Mouse (Mus musculus): ENCODE results near the gene Bmp5. TPM values are rescaled to one million over a fixed set of nuclear protein-coding genes. Genes with fewer than 3 reads are reported as not detected.
A peak's percentile ranks its signal among the peaks of the same experiment; 100 is the strongest.

The Bmp5 gene
- polyA plus RNA-seq, 1 experiment: 0.20 TPM

DNA sequence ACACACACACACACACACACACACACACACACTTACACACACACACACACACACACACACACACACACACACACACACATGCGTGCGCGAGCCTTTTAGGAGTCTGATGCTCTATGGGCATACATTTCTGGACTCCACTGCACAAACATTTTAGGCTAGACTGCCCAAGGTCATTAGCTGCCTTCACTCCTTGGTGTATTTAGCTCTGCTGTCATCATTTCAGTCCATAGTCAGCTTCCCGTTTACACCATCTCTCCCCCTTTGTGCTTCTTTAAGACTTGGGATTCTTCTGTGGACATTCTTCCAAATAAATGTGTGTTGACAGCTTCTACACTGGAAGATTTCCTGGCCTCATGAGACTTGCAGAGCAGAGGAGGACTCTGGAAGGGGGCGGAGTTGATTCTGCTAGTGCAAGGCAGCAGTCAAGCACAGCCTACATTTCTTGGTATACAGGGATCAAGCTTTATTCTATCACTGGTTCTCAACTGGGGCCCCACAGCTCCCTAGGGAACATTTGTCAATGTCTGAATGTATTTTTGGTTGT, 58.1 kb downstream of the Bmp5 start:
- TF ChIP-seq CTCF (conservative IDR thresholded peaks at IDR 0.05; ENCODE audit: insufficient read depth, insufficient read length, low read depth, low read length): no peak
- TF ChIP-seq POLR2A (IDR thresholded peaks at IDR 0.05; ENCODE audit: low read depth, low read length): no peak
- Histone ChIP-seq H3K4me1 (ENCODE audit: control insufficient read depth, insufficient read depth, low read length) (no peaks in the 10 kb centered on the region), H3K27ac (ENCODE audit: insufficient read depth, low read depth, low read length) (no peak overlapping the region), H3K27me3 (replicated peaks; ENCODE audit: control insufficient read depth, insufficient read depth, low read length) (no peaks in the 10 kb centered on the region), H3K4me3 (ENCODE audit: insufficient read depth, low read depth, low read length) (no peak overlapping the region), H3K36me3 (ENCODE audit: control insufficient read depth, insufficient read depth, low read length) (no peaks in the 10 kb centered on the region)
- no peak for DNase-seq
- WGBS: 66% methylated on average over 5 of the region's 5 CpGs

- WGBS: 83% methylated on average over 3 of the region's 3 CpGs
- TF ChIP-seq CTCF (conservative IDR thresholded peaks at IDR 0.05; ENCODE audit: insufficient read depth, insufficient read length, low read depth, low read length): no peak
- no peak for TF ChIP-seq POLR2A (IDR thresholded peaks at IDR 0.05; ENCODE audit: low read depth, low read length)
- no peak overlapping the region for H3K27ac ChIP-seq (ENCODE audit: insufficient read depth, low read depth, low read length)
These were observed 64.3 kb downstream of the Bmp5 start for GRCm38 (mm10) chr9:75839450-75839849.

DNA sequence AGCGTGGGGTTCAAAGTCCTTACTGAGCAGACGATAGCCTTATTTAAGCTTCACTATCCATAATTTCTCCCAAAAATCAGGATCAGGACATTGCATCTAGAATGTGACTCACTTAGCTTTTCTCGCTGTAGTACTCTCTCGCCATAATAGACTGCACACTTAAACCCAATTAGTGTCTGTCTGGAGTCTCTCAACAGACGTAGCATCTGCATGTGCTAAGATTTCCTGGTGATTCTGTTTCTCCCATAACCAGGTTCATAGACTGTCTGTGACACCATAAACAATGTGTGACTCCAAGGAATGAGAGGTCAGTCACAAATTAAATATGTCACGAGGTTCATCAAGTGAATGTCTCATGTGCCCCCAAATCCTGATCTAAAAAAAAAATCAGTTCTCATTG, 65.7 kb downstream of the Bmp5 start:
- Histone ChIP-seq H3K27ac (ENCODE audit: insufficient read depth, low read depth, low read length) (no peak overlapping the region), H3K36me3 (ENCODE audit: control insufficient read depth, insufficient read depth, low read length) (no peaks in the 10 kb centered on the region), H3K4me1 (ENCODE audit: control insufficient read depth, insufficient read depth, low read length) (no peaks in the 10 kb centered on the region), H3K4me3 (ENCODE audit: insufficient read depth, low read depth, low read length) (no peak overlapping the region), H3K27me3 (replicated peaks; ENCODE audit: control insufficient read depth, insufficient read depth, low read length) (no peaks in the 10 kb centered on the region)
- no peak for DNase-seq
- 83% methylated on average over 6 of the region's 6 CpGs for WGBS
- TF ChIP-seq CTCF (conservative IDR thresholded peaks at IDR 0.05; ENCODE audit: insufficient read depth, insufficient read length, low read depth, low read length) (no peak), POLR2A (IDR thresholded peaks at IDR 0.05; ENCODE audit: low read depth, low read length) (no peak)

More at GRCm38 (mm10) chr9:75839450-75839849, 64.3 kb downstream of the Bmp5 start:
- H3K27me3 ChIP-seq (replicated peaks; ENCODE audit: control insufficient read depth, insufficient read depth, low read length): no peaks in the 10 kb centered on the region
- H3K4me1 ChIP-seq (ENCODE audit: control insufficient read depth, insufficient read depth, low read length): no peaks in the 10 kb centered on the region
- H3K36me3 ChIP-seq (ENCODE audit: control insufficient read depth, insufficient read depth, low read length): no peaks in the 10 kb centered on the region
- H3K4me3 ChIP-seq (ENCODE audit: insufficient read depth, low read depth, low read length): no peak overlapping the region
- no peak for DNase-seq

DNA sequence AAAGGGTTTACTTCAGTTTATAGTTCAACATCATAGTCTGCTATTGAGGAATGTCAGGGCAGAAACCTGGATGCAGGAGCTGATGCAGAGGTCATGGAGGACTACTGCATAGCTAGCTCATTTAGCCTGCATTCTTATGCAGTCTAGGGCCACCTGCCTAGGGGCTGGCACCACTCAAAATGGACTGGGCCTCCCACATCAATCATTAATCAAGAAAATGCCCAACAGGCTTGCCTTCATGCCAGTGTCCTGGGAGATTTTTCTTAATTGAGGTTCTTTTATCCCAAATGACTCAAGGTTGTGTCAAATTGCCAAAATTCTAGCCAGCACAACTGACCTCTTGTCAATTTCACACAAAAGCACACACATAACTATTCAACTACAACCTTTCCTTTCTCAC, 70.8 kb downstream of the Bmp5 start:
- H3K4me1 ChIP-seq (ENCODE audit: control insufficient read depth, insufficient read depth, low read length): no peaks in the 10 kb centered on the region
- H3K27me3 ChIP-seq (replicated peaks; ENCODE audit: control insufficient read depth, insufficient read depth, low read length): no peaks in the 10 kb centered on the region
- H3K27ac ChIP-seq (ENCODE audit: insufficient read depth, low read depth, low read length): no peak overlapping the region
- H3K4me3 ChIP-seq (ENCODE audit: insufficient read depth, low read depth, low read length): no peak overlapping the region
- TF ChIP-seq CTCF (conservative IDR thresholded peaks at IDR 0.05; ENCODE audit: insufficient read depth, insufficient read length, low read depth, low read length): no peak
- no peak for TF ChIP-seq POLR2A (IDR thresholded peaks at IDR 0.05; ENCODE audit: low read depth, low read length)
- H3K36me3 ChIP-seq (ENCODE audit: control insufficient read depth, insufficient read depth, low read length): no peaks in the 10 kb centered on the region
- DNase-seq: peak; percentile 85

GRCm38 (mm10) chr9:75850670-75851228, 75.6 kb downstream of the Bmp5 start:
- no peak for TF ChIP-seq CTCF (conservative IDR thresholded peaks at IDR 0.05; ENCODE audit: insufficient read depth, insufficient read length, low read depth, low read length)
- no peak for TF ChIP-seq POLR2A (IDR thresholded peaks at IDR 0.05; ENCODE audit: low read depth, low read length)
- no peak for DNase-seq
- 81% methylated on average over 5 of the region's 5 CpGs for WGBS

DNA sequence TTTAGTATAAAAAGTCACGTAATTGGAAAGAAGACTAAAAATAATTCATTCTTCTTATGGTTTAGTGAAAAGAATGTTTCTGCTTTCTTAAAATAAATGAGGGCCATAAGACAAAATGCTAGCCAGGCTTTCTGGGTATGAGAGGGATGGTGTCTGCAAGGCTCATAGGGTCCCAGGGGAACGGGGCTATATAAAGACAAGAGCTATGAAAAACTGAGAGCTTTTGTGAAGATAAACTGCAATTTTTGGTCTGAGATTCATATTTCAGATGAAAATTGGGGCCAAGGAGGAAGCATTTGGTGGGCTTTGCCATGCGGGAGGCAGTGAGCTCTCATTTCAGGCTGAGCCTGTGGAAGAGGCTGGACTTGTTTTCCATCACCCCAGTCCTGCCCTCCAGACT, 83.0 kb downstream of the Bmp5 start:
- WGBS: 91% methylated on average over 3 of the region's 3 CpGs
- H3K4me1 ChIP-seq (ENCODE audit: control insufficient read depth, insufficient read depth, low read length): no peaks in the 10 kb centered on the region
- H3K27me3 ChIP-seq (replicated peaks; ENCODE audit: control insufficient read depth, insufficient read depth, low read length): no peaks in the 10 kb centered on the region
- H3K36me3 ChIP-seq (ENCODE audit: control insufficient read depth, insufficient read depth, low read length): no peaks in the 10 kb centered on the region
- TF ChIP-seq CTCF (conservative IDR thresholded peaks at IDR 0.05; ENCODE audit: insufficient read depth, insufficient read length, low read depth, low read length): no peak
- TF ChIP-seq POLR2A (IDR thresholded peaks at IDR 0.05; ENCODE audit: low read depth, low read length): no peak
- H3K4me3 ChIP-seq (ENCODE audit: insufficient read depth, low read depth, low read length): no peak overlapping the region
- no peak for DNase-seq
- H3K27ac ChIP-seq (ENCODE audit: insufficient read depth, low read depth, low read length): no peak overlapping the region

More at GRCm38 (mm10) chr9:75850670-75851228, 75.6 kb downstream of the Bmp5 start:
- Histone ChIP-seq H3K4me1 (ENCODE audit: control insufficient read depth, insufficient read depth, low read length) (no peaks in the 10 kb centered on the region), H3K4me3 (ENCODE audit: insufficient read depth, low read depth, low read length) (no peak overlapping the region), H3K27ac (ENCODE audit: insufficient read depth, low read depth, low read length) (no peak overlapping the region), H3K27me3 (replicated peaks; ENCODE audit: control insufficient read depth, insufficient read depth, low read length) (no peaks in the 10 kb centered on the region), H3K36me3 (ENCODE audit: control insufficient read depth, insufficient read depth, low read length) (no peaks in the 10 kb centered on the region)

DNA sequence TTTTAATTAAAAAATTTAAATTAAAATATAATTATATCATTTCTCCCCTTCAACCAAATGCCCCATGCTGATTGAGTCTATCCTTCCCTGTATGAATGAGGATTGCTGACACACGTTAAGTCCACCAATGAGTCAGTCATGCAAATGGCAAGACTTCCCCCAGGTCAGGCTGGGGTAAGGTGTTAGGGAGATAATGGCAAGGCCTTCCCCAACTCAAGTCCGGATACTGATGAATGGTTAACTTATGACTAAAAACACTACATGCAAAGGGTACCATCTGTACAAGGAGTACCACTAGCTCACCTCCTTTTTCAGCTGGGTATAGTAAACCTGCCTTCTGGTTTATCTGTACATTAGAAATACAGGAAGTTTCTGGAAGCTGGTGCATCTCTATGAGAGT, 83.8 kb downstream of the Bmp5 start:
- Histone ChIP-seq H3K36me3 (ENCODE audit: control insufficient read depth, insufficient read depth, low read length) (no peaks in the 10 kb centered on the region), H3K27ac (ENCODE audit: insufficient read depth, low read depth, low read length) (no peak overlapping the region), H3K4me1 (ENCODE audit: control insufficient read depth, insufficient read depth, low read length) (no peaks in the 10 kb centered on the region), H3K4me3 (ENCODE audit: insufficient read depth, low read depth, low read length) (no peak overlapping the region), H3K27me3 (replicated peaks; ENCODE audit: control insufficient read depth, insufficient read depth, low read length) (no peaks in the 10 kb centered on the region)
- DNase-seq: no peak
- TF ChIP-seq CTCF (conservative IDR thresholded peaks at IDR 0.05; ENCODE audit: insufficient read depth, insufficient read length, low read depth, low read length): no peak
- TF ChIP-seq POLR2A (IDR thresholded peaks at IDR 0.05; ENCODE audit: low read depth, low read length): no peak
- WGBS: 78% methylated on average over 2 of the region's 2 CpGs

Data from kidney, adult 2 months (tissue).